Mouse (Mus musculus) thymus, adult 2 months (tissue): ENCODE data around the gene Cox6b1.
A peak's percentile ranks its signal among the peaks of the same experiment; 100 is the strongest.

Experiments used
- CTCF ChIP-seq: fragments of 200-500 bp; IDR thresholded peaks from 2 replicates; pipeline ENCODE4 v1.5.1; 2012; ENCODE audit warnings: mild to moderate bottlenecking, control low read depth, low read length, moderate library complexity, borderline replicate concordance; ENCODE audit not compliant: control insufficient read depth, poor library complexity, insufficient read depth; ENCODE audit errors: extremely low read depth
- POLR2A ChIP-seq: fragments of 200-500 bp; IDR thresholded peaks from 2 replicates; pipeline ENCODE4 v1.6.1; 2012; ENCODE audit warnings: mild to moderate bottlenecking, low read length, control low read depth, moderate library complexity; ENCODE audit not compliant: control insufficient read depth, poor library complexity, insufficient read depth; ENCODE audit errors: extremely low read depth

DNA sequence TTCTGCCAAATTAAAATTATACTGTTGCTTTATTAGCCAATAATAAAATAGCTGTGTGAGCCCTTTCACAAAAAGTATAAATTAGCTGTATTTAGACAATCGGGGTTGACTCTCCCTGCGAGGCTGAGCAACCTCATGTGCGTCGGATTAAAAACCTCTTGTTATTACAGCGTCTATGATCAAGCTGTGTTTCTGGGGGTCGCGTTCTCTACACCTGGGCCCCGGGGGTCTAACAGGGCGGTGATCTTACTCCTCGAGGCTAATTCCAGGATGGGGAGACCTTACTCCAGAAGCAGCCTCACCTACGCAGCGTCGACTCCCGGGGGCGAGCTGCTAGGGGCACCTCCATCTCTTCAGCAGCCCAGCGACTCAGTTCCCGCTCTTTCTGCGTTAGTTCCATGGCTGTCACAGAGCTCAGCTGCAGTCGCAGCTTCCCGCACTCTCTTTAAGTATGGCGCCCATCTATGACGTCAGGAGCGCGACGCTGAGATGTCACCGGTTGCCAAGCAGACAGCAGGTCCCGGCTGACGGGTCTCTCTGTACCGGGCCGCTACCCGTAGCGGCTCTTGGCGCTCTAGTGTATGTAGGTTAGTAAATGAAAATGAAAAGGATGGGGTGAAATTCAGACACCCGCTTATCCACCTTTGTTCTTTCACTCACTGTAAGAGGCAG lies 38.7 kb upstream of the Cox6b1 start, which contains the start of gene Haus5:
- TF ChIP-seq POLR2A (0 out of 2 replicates have a peak, but pooled peaks have one; percentile 42), CTCF (0 out of 2 replicates have a peak, but pooled peaks have one; percentile 15)
